Mouse (Mus musculus): ENCODE measurements at regions not wholly inside any gene's neighbourhood (a gene's known extent, or its start where the extent isn't known, plus 50 kb on each side); places are given as distances from the start of the nearest gene placed in this dataset.

DNA sequence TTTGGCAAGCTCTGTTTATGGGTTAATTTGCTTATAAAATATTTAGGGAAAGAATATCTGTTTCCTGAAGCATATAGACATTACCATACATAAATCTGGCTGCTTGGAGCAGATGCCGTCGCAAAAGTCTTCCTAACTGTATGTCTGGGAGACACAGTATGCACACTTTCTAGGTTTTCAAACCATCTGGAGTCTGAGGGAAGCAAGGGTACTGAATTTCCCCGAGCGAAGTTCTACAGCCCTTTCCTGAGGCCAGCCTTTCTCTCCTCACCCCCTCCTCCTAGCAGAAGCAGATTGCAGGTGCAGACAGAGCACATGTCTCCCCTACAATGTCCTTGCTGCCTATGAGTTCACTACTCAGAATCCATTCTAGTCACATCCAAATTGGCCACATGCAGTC, 338.8 kb upstream of the Arglu1 start:
- H3K27me3 ChIP-seq (replicated peaks), result no peaks in the 10 kb centered on the region
- H3K79me2 ChIP-seq (replicated peaks; ENCODE audit: control insufficient read depth, extremely low read depth, insufficient read depth, poor library complexity, severe bottlenecking), result no peaks in the 10 kb centered on the region
- H3K9me3 ChIP-seq (replicated peaks; ENCODE audit: low read length), result peaks cover 69% of the 10 kb centered on the region
- H3K4me1 ChIP-seq (ENCODE audit: control insufficient read depth in 1 of 2, insufficient read depth in 2 of 2), result no peaks in the 10 kb centered on the region
- in situ Hi-C loops (cut with MboI; ENCODE audit: low pct_ligation_motif_present, low pct_unique_long_range_greater_than_20kb, low sequenced_read_pairs) (no loop called here), dilution Hi-C loops (cut with MboI; ENCODE audit: extremely low pct_ligation_motif_present, extremely low pct_unique_long_range_greater_than_20kb, low sequenced_read_pairs) (no loop called here)
- TF ChIP-seq ZC3H11A (IDR thresholded peaks at IDR 0.05; ENCODE audit: low read depth, low read length) (no peak), MAFK (IDR thresholded peaks at IDR 0.05; ENCODE audit: insufficient replicate concordance, low read length) (no peak), IRF4 (IDR thresholded peaks at IDR 0.05; ENCODE audit: low read depth, low read length) (no peak), CHD1 (IDR thresholded peaks at IDR 0.05; ENCODE audit: low read depth, low read length) (no peak), BHLHE40 (IDR thresholded peaks at IDR 0.05; ENCODE audit: low read depth, low read length) (no peak)
- H3K36me3 ChIP-seq (replicated peaks in 1 of 2; ENCODE audit: control insufficient read depth in 1 of 2, insufficient read depth in 1 of 2, low read length in 1 of 2), result no peaks in the 10 kb centered on the region
- no peak overlapping the region for H3K4me2 ChIP-seq (ENCODE audit: insufficient read depth, low read depth, poor library complexity, severe bottlenecking)
- H3K27ac ChIP-seq (ENCODE audit: insufficient read depth, low read depth), result no peak overlapping the region
- H3K9ac ChIP-seq (ENCODE audit: insufficient read depth, low read depth), result no peak overlapping the region
- DNase-seq (ENCODE audit: extremely low read depth), result no peak
- no peak overlapping the region for H3K4me3 ChIP-seq (replicated peaks in 1 of 3; ENCODE audit: low read depth in 2 of 3, low read length in 2 of 3, poor library complexity in 1 of 3)

DNA sequence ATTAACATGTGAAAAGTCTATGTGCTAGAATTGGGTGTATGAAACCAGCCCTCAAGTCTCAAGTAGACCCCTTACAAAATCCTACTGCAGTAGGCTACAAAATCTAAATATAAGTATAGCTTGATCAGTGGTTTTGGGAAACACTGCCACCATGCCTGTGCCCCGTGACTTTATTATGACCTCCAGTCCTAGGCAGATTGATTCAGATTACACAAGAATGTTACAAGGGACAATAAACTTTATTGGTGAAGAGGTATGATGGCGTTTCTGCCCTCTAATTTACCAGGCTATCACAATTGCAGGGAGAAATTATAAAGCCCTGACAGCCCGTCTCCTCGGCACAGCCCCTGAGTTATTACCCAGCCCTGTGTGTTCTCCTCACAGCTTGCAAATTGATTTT, 337.4 kb upstream of the Arglu1 start:
- dilution Hi-C loops (cut with MboI; ENCODE audit: extremely low pct_ligation_motif_present, extremely low pct_unique_long_range_greater_than_20kb, low sequenced_read_pairs) (no loop called here), in situ Hi-C loops (cut with MboI; ENCODE audit: low pct_ligation_motif_present, low pct_unique_long_range_greater_than_20kb, low sequenced_read_pairs) (no loop called here)
- Histone ChIP-seq H3K4me3 (replicated peaks in 1 of 3; ENCODE audit: low read depth in 2 of 3, low read length in 2 of 3, poor library complexity in 1 of 3) (no peak overlapping the region), H3K27me3 (replicated peaks) (no peaks in the 10 kb centered on the region), H3K4me1 (ENCODE audit: control insufficient read depth in 1 of 2, insufficient read depth in 2 of 2) (no peaks in the 10 kb centered on the region), H3K36me3 (replicated peaks in 1 of 2; ENCODE audit: control insufficient read depth in 1 of 2, insufficient read depth in 1 of 2, low read length in 1 of 2) (no peaks in the 10 kb centered on the region), H3K9me3 (replicated peaks; ENCODE audit: low read length) (peaks cover 68% of the 10 kb centered on the region), H3K79me2 (replicated peaks; ENCODE audit: control insufficient read depth, extremely low read depth, insufficient read depth, poor library complexity, severe bottlenecking) (no peaks in the 10 kb centered on the region), H3K4me2 (ENCODE audit: insufficient read depth, low read depth, poor library complexity, severe bottlenecking) (no peak overlapping the region), H3K9ac (ENCODE audit: insufficient read depth, low read depth) (no peak overlapping the region), H3K27ac (ENCODE audit: insufficient read depth, low read depth) (no peak overlapping the region)
- DNase-seq (ENCODE audit: extremely low read depth), result no peak
- TF ChIP-seq RCOR1 (conservative IDR thresholded peaks at IDR 0.05; ENCODE audit: low read depth, low read length), result no peak
- TF ChIP-seq EP300 (IDR thresholded peaks at IDR 0.05; ENCODE audit: low read length), result no peak
- no peak for TF ChIP-seq MAZ (IDR thresholded peaks at IDR 0.05; ENCODE audit: low read depth, low read length)
- TF ChIP-seq MXI1 (IDR thresholded peaks at IDR 0.05; ENCODE audit: low read depth, low read length), result no peak
- TF ChIP-seq ZNF384 (IDR thresholded peaks at IDR 0.05; ENCODE audit: low read depth, low read length), result no peak
- no peak for TF ChIP-seq CHD1 (IDR thresholded peaks at IDR 0.05; ENCODE audit: low read depth, low read length)
- TF ChIP-seq ZC3H11A (IDR thresholded peaks at IDR 0.05; ENCODE audit: low read depth, low read length), result no peak
- no peak for TF ChIP-seq MAX (IDR thresholded peaks at IDR 0.05; ENCODE audit: low read length)
- no peak for TF ChIP-seq TBP (conservative IDR thresholded peaks at IDR 0.05; ENCODE audit: low read depth, low read length)
- TF ChIP-seq POLR2A (IDR thresholded peaks at IDR 0.05; ENCODE audit: low read depth, low read length), result no peak
- TF ChIP-seq CTCF (conservative IDR thresholded peaks at IDR 0.05 in 1 of 2, IDR thresholded peaks at IDR 0.05 in 1 of 2; ENCODE audit: low read depth in 2 of 2, low read length in 2 of 2), result no peak
- TF ChIP-seq ETS1 (conservative IDR thresholded peaks at IDR 0.05; ENCODE audit: low read depth, low read length), result no peak
- TF ChIP-seq SMC3 (IDR thresholded peaks at IDR 0.05; ENCODE audit: low read depth, low read length), result no peak
- TF ChIP-seq MEF2A (IDR thresholded peaks at IDR 0.05; ENCODE audit: borderline replicate concordance, low read depth, low read length), result no peak
- TF ChIP-seq E2F4 (IDR thresholded peaks at IDR 0.05; ENCODE audit: insufficient replicate concordance, low read depth, low read length), result no peak
- no peak for TF ChIP-seq RAD21 (IDR thresholded peaks at IDR 0.05; ENCODE audit: low read depth, low read length)
- no peak for TF ChIP-seq MYC (IDR thresholded peaks at IDR 0.05; ENCODE audit: low read depth, low read length)
- no peak for TF ChIP-seq UBTF (IDR thresholded peaks at IDR 0.05; ENCODE audit: low read depth, low read length)
- no peak for TF ChIP-seq GABPA (IDR thresholded peaks at IDR 0.05; ENCODE audit: insufficient replicate concordance, low read depth, low read length)
- no peak for TF ChIP-seq ZMIZ1 (IDR thresholded peaks at IDR 0.05; ENCODE audit: low read depth, low read length)

Measured in CH12.LX (cell line).